Mouse (Mus musculus) G1E (cell line): Measurements from ENCODE around the gene Tasp1.

ENCODE experiments used
- CTCF ChIP-seq: IDR thresholded peaks from 2 replicates; pipeline ENCODE4 v1.5.1; 2012; ENCODE audit warnings: low read depth, low read length, inconsistent platforms, mixed read lengths
- GATA1 ChIP-seq: IDR thresholded peaks from 2 replicates; pipeline ENCODE4 v1.6.1; 2012; ENCODE audit warnings: borderline replicate concordance, low read length, inconsistent platforms, mixed read lengths
- GATA2 ChIP-seq: IDR thresholded peaks from 2 replicates; pipeline ENCODE4 v1.6.1; 2012; ENCODE audit warnings: low read depth, low read length, inconsistent platforms, borderline replicate concordance
- POLR2AphosphoS5 ChIP-seq: IDR thresholded peaks from 2 replicates; pipeline ENCODE4 v1.6.1; 2012; ENCODE audit warnings: low read depth, low read length, inconsistent platforms; ENCODE audit not compliant: insufficient replicate concordance
- TAL1 ChIP-seq: conservative IDR thresholded peaks from 2 replicates; pipeline ENCODE4 v1.6.1; 2012; ENCODE audit warnings: low read depth, low read length, inconsistent platforms, mixed read lengths

GRCm38 (mm10) chr2:139792345-139793120 lies 274.1 kb downstream of the Tasp1 start:
- TF ChIP-seq CTCF (no peak), GATA1 (no peak), TAL1 (no peak), POLR2AphosphoS5 (no peak), GATA2 (no peak)
